Mouse (Mus musculus) cerebellum, postnatal 10 days (tissue): ENCODE results near the gene Fam78a.

Experiments used
- DNase-seq, 2 experiments: peaks; one replicate each; pipeline ENCODE4 v3.0.0; 2021; ENCODE audit warnings: mixed read lengths in 2 of 2

The Fam78a gene

GRCm38 (mm10) chr2:32084111-32084871 is at the start of gene Fam78a:
Fam78a (minus strand) TSS chr2:32084857.
- peak; percentile 42 to 48 for DNase-seq

- DNase-seq, result peak; percentile 96 to 98
Observed at GRCm38 (mm10) chr2:32134039-32134438, 49.4 kb upstream of the Fam78a start.

DNA sequence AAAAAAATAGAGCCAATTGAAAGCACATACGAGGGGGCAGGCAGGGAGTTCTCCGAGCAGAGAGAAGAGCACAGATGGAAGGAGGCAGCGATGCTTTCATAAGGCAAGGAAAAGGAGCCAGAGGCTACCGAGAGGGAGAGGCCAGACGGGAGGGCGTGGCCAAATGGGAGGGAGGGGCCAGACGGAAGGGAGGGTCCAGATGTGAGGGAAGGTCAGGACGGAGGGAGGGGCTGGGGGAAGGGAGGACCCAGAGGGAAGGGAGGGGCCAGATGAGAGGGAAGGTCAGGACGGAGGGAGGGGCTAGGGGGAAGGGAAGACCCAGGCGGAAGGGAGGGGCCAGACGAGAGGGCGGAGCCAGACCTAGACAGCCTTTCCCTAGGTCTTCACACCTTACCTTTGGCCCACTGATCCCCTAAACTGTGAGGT is 47.9 kb upstream of the Fam78a start:
- peak; percentile 83 to 86 for DNase-seq

GRCm38 (mm10) chr2:32131866-32132566 is 47.4 kb upstream of the Fam78a start:
- no peak for DNase-seq

- no peak for DNase-seq
Observed at GRCm38 (mm10) chr2:32131205-32131834, 46.7 kb upstream of the Fam78a start.

- DNase-seq, result peak; percentile 71 to 77
Observed at GRCm38 (mm10) chr2:32130435-32130834, 45.8 kb upstream of the Fam78a start.

DNA sequence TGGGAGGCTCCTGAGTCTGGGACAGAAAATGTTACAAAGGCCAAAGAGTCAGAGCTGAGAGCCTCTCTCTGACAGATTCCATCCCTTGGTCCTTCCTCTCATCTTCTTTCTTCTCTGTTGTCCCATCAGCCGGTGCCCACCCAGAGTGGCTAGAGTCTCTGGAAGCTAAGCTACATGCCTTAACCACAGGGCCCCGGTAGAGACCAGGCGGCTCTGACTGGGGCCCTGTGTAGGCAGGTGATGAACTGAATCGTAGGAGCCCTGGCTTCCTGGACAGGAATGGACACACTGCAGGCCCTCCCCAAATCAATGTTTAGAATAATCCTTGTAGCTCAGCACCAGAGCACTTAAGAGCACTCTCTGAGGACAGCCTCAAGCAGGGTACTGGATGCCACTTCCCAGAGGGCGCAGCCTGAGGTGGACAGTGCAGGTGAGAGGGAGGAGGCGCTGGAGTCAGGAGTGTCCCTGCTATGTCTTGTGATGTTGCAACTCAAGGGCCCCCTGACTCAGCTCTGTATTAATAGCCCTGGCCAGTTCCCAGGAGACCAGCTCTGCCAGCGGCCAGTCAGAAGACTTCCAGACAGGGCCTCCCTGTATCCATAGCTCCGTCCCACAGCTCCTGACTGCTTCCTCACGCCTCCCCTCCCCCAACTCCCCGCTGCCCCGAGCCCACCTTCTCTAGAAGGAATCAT is 44.9 kb upstream of the Fam78a start:
- peak in 1 of 2 experiments; percentile 25 for DNase-seq

- no peak for DNase-seq
Observed at GRCm38 (mm10) chr2:32128536-32128841, 43.8 kb upstream of the Fam78a start.

DNA sequence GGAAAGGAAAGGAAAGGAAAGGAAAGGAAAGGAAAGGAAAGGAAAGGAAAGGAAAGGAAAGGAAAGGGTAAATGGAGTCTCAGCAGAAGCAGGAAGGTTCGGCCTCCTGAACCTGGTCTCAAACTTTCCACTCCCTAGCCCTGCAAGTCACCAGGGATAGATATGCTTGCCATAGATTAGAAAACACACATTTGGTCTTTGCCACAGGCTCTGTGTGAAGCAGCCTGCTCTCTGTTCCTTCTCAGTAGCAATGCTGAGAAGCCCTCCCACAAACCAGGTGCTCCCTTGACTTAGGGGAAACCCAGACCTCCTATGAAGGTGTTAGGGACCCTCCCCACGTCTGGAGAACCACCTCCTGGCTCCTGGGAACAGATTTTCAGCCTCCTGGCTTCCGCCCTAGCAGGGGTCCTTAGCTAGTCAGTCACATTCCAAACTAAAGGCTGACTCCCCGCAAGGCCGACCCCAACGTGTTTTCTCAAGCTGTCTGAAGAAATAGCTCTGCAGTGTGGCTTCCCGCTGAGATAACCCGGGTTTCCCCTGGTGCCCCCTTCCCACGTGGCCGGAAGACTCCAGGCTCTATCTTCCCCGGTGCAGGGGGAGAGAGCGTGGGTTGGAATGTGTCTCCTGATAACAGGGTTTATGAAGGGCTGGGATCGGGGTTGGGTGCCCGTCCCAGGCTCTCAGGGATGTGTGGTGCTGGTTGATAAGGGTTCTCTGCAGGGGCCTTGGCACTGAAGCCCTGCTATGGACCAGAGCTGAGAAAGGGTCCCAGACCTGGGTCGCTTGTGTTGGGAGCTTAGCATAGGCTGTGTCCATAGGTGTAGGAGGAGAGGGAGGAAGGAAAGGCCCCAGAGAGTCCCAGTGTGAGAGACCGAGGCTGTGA is 43.2 kb upstream of the Fam78a start:
- DNase-seq, result no peak

- no peak for DNase-seq
Observed at GRCm38 (mm10) chr2:32121785-32122184, 37.1 kb upstream of the Fam78a start.

DNA sequence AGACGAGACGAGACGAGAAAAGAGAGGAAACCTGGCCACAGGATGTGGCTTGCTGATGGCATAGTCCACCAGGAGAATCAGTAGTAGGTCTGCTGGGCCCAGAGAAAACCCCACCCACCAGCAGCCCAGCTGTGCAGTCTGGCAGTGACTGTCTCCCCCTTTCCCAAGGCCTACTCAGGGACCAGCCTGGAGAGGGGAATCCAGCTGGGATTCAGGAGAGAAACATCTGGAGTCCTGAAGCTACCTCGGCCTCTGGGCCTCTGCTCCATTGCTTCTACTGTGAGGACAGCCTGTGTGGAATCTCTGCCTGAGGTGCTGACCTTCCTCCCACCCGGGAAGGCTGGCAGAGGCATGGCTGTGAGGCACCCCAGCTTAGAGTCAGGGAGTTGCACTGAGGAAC is 36.5 kb upstream of the Fam78a start:
- no peak for DNase-seq

DNA sequence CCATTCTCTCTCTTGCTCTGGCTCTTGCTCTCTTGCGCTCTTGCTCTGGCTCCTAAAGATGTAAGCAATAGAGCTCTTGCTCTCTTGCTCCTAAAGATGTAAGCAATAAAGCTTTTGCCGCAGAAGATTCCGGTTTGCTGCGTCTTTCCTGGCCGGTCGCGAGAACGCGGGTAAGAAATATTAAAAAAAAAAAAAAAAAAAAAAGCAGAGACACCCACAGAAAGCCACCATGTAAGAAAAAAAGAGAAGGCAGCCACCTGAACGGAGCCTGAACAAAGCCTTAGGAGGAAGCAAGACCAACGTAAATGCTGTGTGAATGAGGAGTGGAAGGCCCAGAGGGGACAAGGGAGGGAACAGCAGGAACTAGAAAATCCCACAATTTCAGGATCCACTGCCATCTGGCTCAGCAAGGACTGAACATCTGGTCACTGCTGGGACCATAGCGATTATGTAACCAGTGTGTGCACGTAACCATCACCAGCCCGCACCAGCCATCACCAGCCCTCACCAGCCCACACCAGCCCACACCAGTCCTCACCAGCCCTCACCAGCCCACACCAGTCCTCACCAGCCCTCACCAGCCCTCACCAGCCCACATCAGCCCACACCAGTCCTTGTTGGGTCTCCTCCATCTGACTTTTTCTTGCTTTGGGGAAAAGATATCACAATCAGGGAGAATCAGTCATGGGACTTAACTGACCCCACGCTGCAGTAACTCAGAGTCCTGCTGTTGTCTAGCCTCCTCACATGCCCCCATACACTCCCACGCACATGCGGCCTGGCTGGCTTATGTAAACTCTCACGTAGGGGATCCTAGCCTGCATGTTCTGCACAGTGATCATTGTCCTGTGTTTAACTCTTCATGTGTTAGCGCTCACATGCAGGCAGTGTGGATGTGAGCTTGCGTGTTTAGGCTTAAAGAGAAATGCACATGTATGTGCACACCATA is 35.4 kb upstream of the Fam78a start:
- no peak for DNase-seq

GRCm38 (mm10) chr2:32115851-32116268 is 31.2 kb upstream of the Fam78a start:
- no peak for DNase-seq

- no peak for DNase-seq
Observed at GRCm38 (mm10) chr2:32112548-32112947, 27.9 kb upstream of the Fam78a start.

- DNase-seq, result no peak
Observed at GRCm38 (mm10) chr2:32111268-32111667, 26.6 kb upstream of the Fam78a start.

GRCm38 (mm10) chr2:32105930-32106329 is 21.3 kb upstream of the Fam78a start:
- no peak for DNase-seq

DNA sequence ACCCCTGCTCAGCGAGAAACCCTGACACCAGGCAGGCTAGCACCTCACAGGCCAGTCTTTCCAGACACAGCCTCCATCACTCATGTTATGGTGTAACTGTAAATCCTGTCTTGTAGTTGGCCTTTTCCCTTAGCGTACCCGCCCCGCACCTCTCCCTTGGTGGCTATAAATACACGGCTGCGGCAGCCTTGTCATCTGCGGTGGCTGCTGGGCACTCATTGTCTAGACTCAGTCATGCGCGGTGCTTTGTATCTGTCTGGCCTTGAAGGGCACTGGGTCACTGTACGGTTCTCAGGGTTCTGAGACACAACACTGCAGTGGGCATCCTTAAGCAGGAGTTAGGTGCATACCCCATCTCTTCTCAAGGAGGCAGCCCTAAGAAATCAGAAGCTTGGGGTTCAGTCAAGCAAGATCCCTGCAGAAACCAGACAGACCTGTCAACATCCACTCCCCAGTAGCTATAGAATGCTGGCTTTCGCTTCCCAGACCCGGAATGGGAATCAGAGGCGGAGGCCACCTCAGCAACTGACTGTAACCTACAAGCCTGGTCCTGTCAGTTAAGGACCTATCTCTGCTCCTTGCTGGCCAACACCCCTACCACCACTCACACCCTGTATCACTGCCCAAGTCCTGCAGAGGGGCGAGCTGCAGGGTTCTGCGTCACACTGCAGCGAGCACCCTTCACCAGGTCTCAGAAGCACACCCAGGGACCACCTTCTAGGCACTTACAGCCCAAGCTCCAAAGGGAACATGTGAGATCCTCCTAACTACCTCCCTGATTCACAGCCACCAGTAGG is 20.7 kb upstream of the Fam78a start:
- no peak for DNase-seq

DNA sequence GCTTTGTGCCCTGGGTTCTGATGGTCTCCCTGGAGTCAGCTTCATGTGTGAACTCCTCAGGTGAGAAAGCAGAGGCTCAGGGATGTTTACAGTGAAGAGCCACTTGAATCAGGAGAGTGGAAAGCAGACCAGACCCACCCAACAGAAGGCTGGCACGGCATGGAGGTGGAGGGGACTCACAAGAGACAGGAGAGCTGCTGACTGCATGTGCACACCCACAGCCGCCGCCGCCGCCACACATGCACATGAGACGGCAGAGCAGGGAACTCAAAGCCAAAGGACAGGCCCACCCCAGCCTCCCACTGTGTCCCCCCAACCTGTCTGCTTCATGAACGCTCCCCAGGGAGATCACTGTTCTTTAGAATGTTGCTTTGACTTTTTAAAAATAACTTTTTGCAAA is 19.5 kb upstream of the Fam78a start:
- peak; percentile 25 to 26 for DNase-seq

DNA sequence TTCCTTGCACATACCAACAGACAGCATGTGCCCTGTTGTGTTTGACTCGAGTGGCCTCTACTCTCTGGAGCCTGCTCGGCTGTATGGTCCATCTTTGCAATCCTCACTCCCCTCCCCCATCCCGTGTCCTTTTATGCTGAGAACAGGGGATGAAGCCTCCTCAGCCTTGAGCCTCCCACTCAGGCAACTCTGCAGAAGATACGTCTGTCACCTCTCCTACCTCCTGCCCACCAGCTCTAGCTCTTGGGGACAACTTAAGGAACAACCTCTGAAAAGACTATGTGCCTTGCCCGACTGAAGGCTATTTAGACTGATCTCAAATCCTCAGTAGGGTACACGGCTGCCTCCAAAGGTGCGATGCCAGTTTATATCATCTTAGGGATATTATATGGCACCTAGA is 18.9 kb upstream of the Fam78a start:
- DNase-seq, result no peak

GRCm38 (mm10) chr2:32102944-32103343 is 18.3 kb upstream of the Fam78a start:
- DNase-seq, result no peak
